Mouse (Mus musculus): ENCODE measurements around the gene Il34. TPM values are rescaled to one million over a fixed set of nuclear protein-coding genes. Genes with fewer than 3 reads are reported as not detected.

Il34 gene
- total RNA-seq, 4 experiments from 2014 or later, result 1.6 to 5.5 (median 4.3) TPM

GRCm38 (mm10) chr8:110740629-110741175 is 65.0 kb downstream of the Il34 start:
- DNase-seq (ENCODE audit: low spot score in 2 of 2), result no peak

DNA sequence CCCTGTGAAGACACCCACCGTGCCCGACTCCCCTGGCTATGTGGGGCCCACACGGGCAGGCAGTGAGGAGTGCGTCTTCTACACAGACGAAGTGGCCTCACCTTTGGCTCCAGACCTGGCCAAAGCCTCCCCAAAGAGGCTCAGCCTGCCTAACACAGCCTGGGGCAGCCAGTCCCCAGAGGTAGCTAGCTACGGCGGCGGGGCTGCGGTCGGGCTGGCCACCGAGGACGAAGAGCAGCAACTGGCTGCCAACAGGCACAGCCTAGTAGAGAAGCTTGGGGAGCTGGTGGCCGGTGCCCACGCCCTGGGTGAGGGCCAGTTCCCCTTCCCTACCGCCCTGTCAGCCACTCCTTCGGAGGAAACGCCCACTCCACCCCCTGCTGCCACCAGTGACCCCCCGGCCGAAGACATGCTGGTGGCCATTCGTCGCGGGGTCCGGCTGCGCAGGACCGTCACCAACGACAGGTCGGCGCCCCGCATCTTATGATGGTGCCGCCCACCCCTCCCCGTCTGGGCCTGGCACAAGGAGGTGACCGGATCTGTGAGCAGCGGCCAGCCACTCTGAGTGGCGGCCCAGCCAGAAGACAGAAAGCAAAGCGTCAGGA is 67.0 kb downstream of the Il34 start:
- no peak for DNase-seq (ENCODE audit: low spot score in 2 of 2)

DNA sequence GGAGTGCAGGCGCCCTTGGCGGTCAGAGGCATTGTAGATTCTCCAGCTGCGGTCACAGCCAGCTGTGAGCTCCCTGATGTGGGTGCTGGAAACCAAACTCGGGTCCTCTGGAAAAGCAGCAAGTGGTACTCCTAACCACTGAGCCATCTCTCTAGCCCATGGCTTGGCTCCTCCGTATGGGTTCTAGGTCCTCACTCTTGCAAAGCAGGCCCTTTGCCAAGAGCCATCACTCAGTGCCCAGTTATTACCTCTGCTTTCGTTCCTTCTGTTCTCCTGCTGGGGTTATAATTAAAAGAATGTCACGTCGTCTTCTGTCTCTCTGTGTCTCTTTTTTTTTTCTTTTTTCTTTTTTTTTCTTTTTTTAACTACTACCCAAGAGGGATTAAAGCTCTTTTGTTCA is 72.7 kb downstream of the Il34 start:
- DNase-seq (ENCODE audit: low spot score in 2 of 2), result no peak

DNA sequence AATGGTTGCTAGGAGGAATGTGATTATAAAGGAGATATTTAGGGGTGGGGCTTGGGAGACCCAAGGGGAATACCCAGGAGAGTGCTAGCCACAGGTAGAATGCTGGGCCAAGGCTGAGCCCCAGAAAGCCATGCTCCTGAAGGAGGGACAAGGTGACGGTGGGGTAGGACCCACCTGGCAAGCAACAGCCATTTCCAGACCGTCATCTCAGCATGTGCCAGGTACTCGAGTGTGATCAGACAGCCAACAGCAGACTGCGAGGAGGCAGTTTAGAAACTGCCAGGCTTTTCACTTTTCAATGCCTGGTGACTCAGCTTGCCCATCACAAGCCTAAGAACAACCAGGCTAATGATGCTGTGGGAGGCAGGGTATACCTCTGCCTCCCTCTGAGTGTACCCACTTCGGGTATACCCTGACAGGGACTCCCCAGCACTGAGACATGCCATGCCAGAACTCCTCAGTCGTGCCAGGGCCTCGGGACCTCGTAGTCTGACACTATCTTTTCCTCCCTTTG is 74.3 kb downstream of the Il34 start:
- DNase-seq (ENCODE audit: low spot score in 2 of 2), result no peak

DNA sequence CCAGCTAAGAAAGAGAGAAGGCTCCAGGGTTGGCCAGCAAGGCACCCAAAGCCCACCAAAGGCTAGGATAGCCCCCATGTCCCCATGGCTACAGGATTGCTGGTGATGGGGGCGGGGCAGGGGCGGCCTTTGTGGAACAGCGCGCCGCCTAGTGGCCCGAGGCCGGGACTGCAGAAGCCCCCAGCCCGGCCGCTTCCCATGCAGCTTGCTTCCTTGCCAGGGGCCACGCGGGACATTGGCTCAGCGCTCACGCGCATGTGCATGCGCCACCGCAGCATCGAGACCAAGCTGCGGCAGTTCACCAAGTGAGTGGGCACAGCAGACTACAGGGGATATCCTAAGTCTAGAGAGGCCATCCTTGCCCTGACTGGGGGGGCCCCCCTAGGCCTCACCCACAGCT is 78.8 kb downstream of the Il34 start:
- peak in 1 of 2 experiments; percentile 53 for DNase-seq (ENCODE audit: low spot score in 2 of 2)

DNA sequence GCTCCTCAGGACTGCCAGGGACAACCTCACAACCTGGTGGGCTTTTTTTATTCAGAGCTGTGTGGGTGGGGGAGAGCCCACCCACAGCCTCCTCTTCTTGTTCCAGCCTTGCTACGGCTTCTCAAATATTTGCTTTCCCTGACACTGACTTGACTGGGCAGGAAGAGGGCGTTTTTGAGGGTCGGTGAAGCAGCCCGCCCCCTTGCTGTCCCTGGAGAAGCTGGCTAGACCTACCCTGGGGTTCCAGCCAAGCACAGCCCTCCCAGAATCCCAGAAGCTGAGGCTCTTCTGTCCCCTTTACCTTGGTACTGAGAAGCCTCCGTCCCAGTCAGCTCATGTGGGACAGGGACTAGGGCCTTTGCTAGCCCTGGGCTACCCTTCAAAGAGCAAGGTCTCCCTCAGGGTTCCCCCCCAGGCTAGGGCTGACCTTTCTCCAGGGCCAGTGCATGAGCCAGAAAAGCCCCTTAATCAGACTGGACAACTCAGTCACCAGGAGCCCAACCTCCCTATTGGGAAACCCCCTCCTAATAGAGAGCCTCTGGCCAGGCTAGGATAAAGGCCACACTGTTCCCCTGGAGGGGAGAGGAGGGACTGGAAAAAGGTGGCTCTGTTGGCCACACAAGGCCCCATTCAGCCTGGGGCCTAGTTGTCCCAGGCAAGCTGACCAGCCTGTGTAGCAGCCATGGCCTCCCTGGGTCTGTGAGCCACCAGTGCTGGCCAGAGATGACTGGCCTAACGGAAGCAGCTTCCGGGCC is 80.5 kb downstream of the Il34 start:
- DNase-seq (ENCODE audit: low spot score in 2 of 2), result no peak

DNA sequence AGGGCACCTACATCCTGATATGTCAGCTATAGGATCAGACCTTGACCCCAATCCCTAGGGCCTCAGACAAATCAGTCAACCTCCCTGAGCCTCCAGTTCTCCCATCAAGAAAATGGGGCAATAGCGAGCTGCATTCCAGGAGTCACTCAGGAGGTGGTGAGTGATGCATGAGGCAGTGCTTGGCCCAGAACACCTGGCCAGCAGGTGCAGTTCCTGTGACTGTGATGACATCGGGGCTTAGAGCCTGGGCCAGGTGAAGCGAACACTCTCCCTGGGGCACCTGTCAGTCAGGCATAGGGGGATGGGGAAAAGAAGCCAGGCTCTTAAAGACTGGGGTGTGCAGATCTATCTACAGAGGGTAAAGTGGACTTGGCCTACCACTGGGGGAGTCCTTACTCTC is 81.2 kb downstream of the Il34 start:
- no peak for DNase-seq (ENCODE audit: low spot score in 2 of 2)

DNA sequence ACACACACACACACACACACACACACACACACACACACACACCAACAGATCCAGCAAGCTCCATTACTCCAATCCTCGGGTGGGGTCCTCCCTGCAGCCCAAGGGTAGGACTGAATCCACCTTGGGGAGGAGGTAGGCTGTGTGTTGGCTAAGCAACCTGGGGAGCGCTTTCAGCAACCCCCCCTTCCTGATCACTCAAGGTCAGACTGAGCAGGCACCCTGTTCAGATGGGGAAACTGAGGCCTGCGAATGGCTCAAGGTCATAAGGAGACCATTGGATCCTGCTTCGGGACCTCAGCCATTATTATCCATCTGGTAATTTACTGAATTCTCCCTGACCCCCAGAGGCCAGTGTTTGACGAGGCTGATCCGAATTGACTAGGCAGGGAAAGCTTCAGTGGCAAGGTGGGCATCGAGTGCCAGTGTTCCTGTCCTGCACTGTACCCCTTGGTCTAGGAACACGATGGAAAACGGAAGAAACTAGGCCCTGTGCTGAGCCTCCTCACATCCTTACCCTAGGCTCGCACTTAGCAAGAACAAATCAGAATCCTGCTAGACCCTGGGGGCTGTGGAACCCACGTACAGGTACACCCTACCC is 83.2 kb downstream of the Il34 start:
- no peak for DNase-seq (ENCODE audit: low spot score in 2 of 2)

GRCm38 (mm10) chr8:110721606-110722413 is 83.9 kb downstream of the Il34 start:
- DNase-seq (ENCODE audit: low spot score in 2 of 2), result no peak

GRCm38 (mm10) chr8:110720685-110721598 is 84.8 kb downstream of the Il34 start, which contains the start of gene Mtss1l:
Gene Mtss1l, plus strand, starts transcription at chr8:110721476.
- peak; percentile 72 to 80 for DNase-seq (ENCODE audit: low spot score in 2 of 2)

GRCm38 (mm10) chr8:110719898-110720653 is 85.6 kb downstream of the Il34 start:
- DNase-seq (ENCODE audit: low spot score in 2 of 2), result no peak

DNA sequence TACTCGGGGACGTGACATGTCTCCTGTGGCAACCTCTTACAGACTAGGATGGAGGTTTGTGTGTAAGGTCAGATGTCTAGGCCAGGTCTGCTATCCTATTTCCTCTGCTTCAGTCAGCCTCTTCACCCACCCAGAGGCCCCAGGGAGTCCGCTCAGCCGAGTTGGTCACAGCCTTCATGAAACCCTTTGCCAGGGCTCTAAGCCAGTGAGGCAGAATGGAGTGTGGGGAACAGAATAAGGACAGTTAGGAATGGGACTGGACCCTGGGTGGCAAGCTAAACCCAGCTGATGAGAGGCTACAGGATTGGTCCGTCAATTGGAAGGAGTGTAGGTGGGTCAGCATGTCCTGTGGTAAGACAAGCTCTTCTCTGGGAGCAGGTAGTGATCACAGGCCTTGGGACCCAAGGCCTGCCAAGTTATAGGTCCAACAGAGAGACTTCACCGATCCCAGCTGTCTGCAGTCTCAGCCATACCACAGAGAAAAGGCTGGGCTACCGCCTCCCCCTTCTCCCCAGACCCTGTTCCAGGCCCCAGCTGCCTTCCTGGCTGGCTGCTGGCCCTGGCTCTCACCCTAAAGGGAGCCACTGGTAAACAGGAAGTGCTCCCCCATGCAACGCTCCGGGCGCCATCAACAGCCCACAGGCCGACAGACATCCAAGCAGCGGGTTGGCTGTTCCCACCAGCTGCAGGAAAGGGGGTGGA is 86.6 kb downstream of the Il34 start:
- DNase-seq (ENCODE audit: low spot score in 2 of 2), result peak; percentile 47 to 74

- peak; percentile 36 to 59 for DNase-seq (ENCODE audit: low spot score in 2 of 2)
These were observed 87.3 kb downstream of the Il34 start for GRCm38 (mm10) chr8:110718209-110718968.

- DNase-seq (ENCODE audit: low spot score in 2 of 2), result no peak
These were observed 88.6 kb downstream of the Il34 start for GRCm38 (mm10) chr8:110717131-110717530.

DNA sequence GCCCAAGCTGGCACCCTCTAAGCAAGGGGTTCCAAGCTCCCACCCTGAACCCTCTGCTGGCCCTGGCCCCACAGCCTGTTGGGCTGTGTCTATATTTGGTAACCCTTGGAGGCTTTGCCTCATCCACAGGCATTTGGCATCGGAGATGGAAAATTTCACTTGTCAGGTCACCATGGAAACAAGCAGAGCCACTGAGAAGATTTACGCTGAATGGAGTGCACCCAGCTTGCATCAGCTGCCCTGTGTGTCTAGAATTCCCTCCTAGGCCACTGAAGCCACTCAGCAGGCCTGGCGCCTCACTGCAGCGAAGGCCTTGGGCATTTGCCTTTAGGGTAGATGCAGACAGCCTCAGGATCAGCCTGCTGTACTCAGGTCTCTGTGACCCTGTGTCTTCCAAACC is 89.6 kb downstream of the Il34 start:
- peak in 1 of 2 experiments; percentile 56 for DNase-seq (ENCODE audit: low spot score in 2 of 2)

GRCm38 (mm10) chr8:110714827-110715519 is 90.8 kb downstream of the Il34 start:
- no peak for DNase-seq (ENCODE audit: low spot score in 2 of 2)

- peak; percentile 59 to 78 for DNase-seq (ENCODE audit: low spot score in 2 of 2)
These were observed 92.7 kb downstream of the Il34 start for GRCm38 (mm10) chr8:110713073-110713472.
